Mouse (Mus musculus): ENCODE data around the gene Slc35a1. TPM values are rescaled to one million over a fixed set of nuclear protein-coding genes. Genes with fewer than 3 reads are reported as not detected.

The Slc35a1 gene
- polyA plus RNA-seq, 1 experiment from 2014 or later = 49.7 TPM

DNA sequence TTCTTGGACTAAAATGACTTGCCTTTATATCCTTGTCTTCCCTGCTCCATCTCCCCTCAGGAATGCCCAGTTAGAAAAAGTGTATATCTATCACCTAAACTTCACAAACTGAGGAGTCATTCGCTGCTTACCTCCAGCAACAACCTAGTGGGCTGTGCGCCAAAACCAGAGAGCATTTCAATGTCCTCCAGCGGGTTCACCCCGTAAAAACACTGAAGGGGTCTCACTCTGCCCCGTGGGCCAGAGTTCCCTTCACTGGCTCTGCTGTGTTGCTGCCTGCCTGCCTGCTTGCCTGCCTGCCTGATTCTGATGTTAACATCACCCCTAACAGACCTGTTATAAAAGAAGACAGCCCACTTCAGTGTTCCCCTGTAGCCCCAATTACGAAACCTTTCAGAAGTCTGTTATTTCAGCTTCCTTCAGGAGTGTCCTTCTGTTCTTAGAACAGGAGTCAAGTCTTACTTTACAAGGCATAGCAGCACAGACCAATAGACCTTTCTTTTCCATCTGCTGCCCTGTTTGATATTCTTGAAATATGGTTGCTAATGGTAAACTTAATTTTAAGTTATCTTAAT is 73.6 kb downstream of the Slc35a1 start:
- ATAC-seq (ENCODE audit: low FRiP score) = no peak
- no peak overlapping the region for H3K27ac ChIP-seq (ENCODE audit: low read depth, low read length)
- WGBS = 79% methylated on average over 6 of the region's 6 CpGs

More for the DNA sequence above, 73.6 kb downstream of the Slc35a1 start:
- Histone ChIP-seq H3K4me1 (ENCODE audit: control insufficient read depth, insufficient read depth, low read length) (peaks cover 14% of the 10 kb centered on the region), H3K4me2 (peak overlapping the region; percentile 96), H3K27me3 (ENCODE audit: control insufficient read depth, insufficient read depth, low read length) (no peaks in the 10 kb centered on the region), H3K9ac (ENCODE audit: low read length) (peak overlapping the region; percentile 91), H3K4me3 (ENCODE audit: low read depth, low read length) (peak overlapping the region; percentile 84), H3K9me3 (ENCODE audit: control insufficient read depth, low read length) (no peaks in the 10 kb centered on the region), H3K36me3 (ENCODE audit: control insufficient read depth, insufficient read depth, low read length) (no peaks in the 10 kb centered on the region)
- no peak for DNase-seq (ENCODE audit: low spot score, missing footprints)

Other genes starting within 250 kb of the Slc35a1 start
- gene Akirin2, start 136.5 kb downstream of the Slc35a1 start, polyA plus RNA-seq (2014; fragmentation: Nextera tagmentation; extraction: Ambion mirVana) = 98.7 and 100.0 TPM in 2 replicates
- gene Orc3, start 72.5 kb downstream of the Slc35a1 start, polyA plus RNA-seq (2014; fragmentation: Nextera tagmentation; extraction: Ambion mirVana) = 127 and 135 TPM in 2 replicates
- 77.3 and 84.5 TPM in 2 replicates for gene Rars2, start 72.5 kb downstream of the Slc35a1 start, polyA plus RNA-seq (2014; fragmentation: Nextera tagmentation; extraction: Ambion mirVana)
- gene Cfap206, start 42.8 kb upstream of the Slc35a1 start, polyA plus RNA-seq (2014; fragmentation: Nextera tagmentation; extraction: Ambion mirVana) = 0.48 and 0.99 TPM in 2 replicates
- not detected in 2 replicates for gene Gm136, start 68.8 kb upstream of the Slc35a1 start, polyA plus RNA-seq (2014; fragmentation: Nextera tagmentation; extraction: Ambion mirVana)
- gene Smim8, start 91.0 kb upstream of the Slc35a1 start, polyA plus RNA-seq (2014; fragmentation: Nextera tagmentation; extraction: Ambion mirVana) = 46.0 and 51.8 TPM in 2 replicates
- 40.1 and 47.2 TPM in 2 replicates for gene Zfp292, start 195.5 kb upstream of the Slc35a1 start, polyA plus RNA-seq (2014; fragmentation: Nextera tagmentation; extraction: Ambion mirVana)
- gene Cga, start 206.3 kb upstream of the Slc35a1 start, polyA plus RNA-seq (2014; fragmentation: Nextera tagmentation; extraction: Ambion mirVana) = not detected in 2 replicates